Mouse (Mus musculus): Measurements from ENCODE around the gene Nmt1. TPM values are rescaled to one million over a fixed set of nuclear protein-coding genes. Genes with fewer than 3 reads are reported as not detected.

Gene Nmt1
- total and polyA plus RNA-seq, 3 experiments: 37.1 to 67.2 (median 60.5) TPM

DNA sequence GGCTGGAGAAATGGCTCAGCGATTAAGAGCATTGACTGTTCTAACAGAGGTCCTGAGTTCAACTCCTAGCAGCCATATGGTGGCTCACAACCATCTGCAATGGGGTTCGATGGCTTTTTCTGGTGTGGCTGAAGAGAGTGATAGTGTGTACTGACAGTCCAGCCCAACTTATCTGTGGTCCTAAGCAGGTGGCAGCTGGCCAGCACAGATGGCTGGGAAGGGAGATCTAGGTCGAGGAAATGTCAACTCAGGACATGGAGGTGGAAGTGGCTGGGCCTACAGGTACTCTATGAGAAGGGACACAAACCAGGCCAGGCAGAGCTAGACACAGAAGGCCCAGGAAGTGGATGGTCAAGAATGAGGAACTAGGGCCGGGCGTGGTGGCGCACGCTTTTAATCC, 48.0 kb downstream of the Nmt1 start:
- intact Hi-C loops (cut with DNase I): no loop called here
- Histone ChIP-seq H3K4me3 (no peak overlapping the region), H3K36me3 (ENCODE audit: control insufficient read depth, insufficient read depth, low read length) (no peaks in the 10 kb centered on the region; the same call in 1 of the 2 replicates), H3K79me2 (replicated peaks; ENCODE audit: control insufficient read depth, insufficient read depth, low read length) (no peaks in the 10 kb centered on the region), H3K27ac (no peak overlapping the region), H3K27me3 (ENCODE audit: control insufficient read depth, insufficient read depth, low read length) (no peaks in the 10 kb centered on the region), H3K4me1 (ENCODE audit: control insufficient read depth, insufficient read depth, low read length) (peaks cover 3% of the 10 kb centered on the region), H3K9ac (ENCODE audit: low read depth, low read length) (no peak overlapping the region)
- 61% methylated on average over 7 of the region's 7 CpGs for WGBS
- DNase-seq: peak; percentile 53 to 66
- TF ChIP-seq POLR2A (IDR thresholded peaks at IDR 0.05; ENCODE audit: insufficient read depth, low read depth, low read length) (no peak), EP300 (IDR thresholded peaks at IDR 0.05; ENCODE audit: insufficient read depth, low read depth, low read length) (peak; percentile 49; the same call in 1 of the 2 replicates)

DNA sequence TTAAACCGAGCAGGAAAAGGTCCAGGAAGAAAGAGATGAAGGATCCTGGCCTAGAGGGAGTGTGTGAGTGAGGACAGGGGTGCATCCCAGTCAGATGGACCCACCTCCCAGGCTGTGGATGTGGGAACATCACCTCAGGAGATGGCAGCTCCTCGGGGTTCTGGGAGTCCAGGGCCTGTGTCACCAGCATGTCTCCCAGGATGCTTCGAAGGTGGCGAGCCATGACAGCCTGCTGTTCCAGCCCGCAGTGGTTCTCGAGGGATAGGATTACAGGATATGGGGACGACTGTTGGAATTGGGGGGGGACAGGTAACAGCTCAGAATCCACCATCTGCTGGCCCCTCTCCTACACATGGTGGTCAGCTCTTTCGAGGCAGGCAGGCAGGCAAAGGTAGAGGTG, 48.6 kb downstream of the Nmt1 start:
- 86% methylated on average over 8 of the region's 8 CpGs for WGBS
- H3K4me3 ChIP-seq: no peak overlapping the region
- intact Hi-C loops (cut with DNase I): no loop called here
- peaks cover 3% of the 10 kb centered on the region for H3K4me1 ChIP-seq (ENCODE audit: control insufficient read depth, insufficient read depth, low read length)
- DNase-seq: no peak
- H3K27me3 ChIP-seq (ENCODE audit: control insufficient read depth, insufficient read depth, low read length): no peaks in the 10 kb centered on the region
- no peak overlapping the region for H3K27ac ChIP-seq
- no peaks in the 10 kb centered on the region for H3K79me2 ChIP-seq (replicated peaks; ENCODE audit: control insufficient read depth, insufficient read depth, low read length)
- H3K36me3 ChIP-seq (ENCODE audit: control insufficient read depth, insufficient read depth, low read length): no peaks in the 10 kb centered on the region; the same call in 1 of the 2 replicates
- no peak overlapping the region for H3K9ac ChIP-seq (ENCODE audit: low read depth, low read length)
- TF ChIP-seq POLR2A (IDR thresholded peaks at IDR 0.05; ENCODE audit: insufficient read depth, low read depth, low read length) (no peak), EP300 (IDR thresholded peaks at IDR 0.05; ENCODE audit: insufficient read depth, low read depth, low read length) (no peak), CTCF (IDR thresholded peaks at IDR 0.05) (no peak)

DNA sequence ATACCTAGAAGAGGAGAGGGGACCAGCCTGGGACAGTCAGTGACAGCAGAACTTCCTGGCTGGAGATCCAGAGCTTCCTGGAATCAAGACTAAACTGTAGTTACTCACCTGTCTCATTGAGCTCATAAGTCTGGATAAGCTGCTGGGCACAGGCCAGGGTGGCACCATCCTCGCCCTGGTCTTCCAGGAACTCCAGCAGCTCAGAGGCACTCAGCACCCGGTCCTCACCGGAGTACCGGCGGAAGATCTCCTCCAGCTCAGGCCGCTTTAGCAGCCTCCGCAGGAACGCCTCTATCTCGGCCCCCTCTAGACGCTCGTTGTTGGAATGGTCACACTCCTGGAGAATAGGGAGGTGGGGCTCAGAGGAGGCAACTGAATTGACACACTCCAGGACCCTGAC, 50.1 kb downstream of the Nmt1 start:
- no peak for DNase-seq
- Histone ChIP-seq H3K36me3 (ENCODE audit: control insufficient read depth, insufficient read depth, low read length) (no peaks in the 10 kb centered on the region; the same call in 1 of the 2 replicates), H3K9ac (ENCODE audit: low read depth, low read length) (no peak overlapping the region), H3K4me1 (ENCODE audit: control insufficient read depth, insufficient read depth, low read length) (peaks cover 3% of the 10 kb centered on the region), H3K27me3 (ENCODE audit: control insufficient read depth, insufficient read depth, low read length) (no peaks in the 10 kb centered on the region), H3K27ac (no peak overlapping the region), H3K79me2 (replicated peaks; ENCODE audit: control insufficient read depth, insufficient read depth, low read length) (no peaks in the 10 kb centered on the region), H3K4me3 (no peak overlapping the region)
- intact Hi-C loops (cut with DNase I): no loop called here
- TF ChIP-seq POLR2A (IDR thresholded peaks at IDR 0.05; ENCODE audit: insufficient read depth, low read depth, low read length) (no peak), CTCF (IDR thresholded peaks at IDR 0.05) (no peak), EP300 (IDR thresholded peaks at IDR 0.05; ENCODE audit: insufficient read depth, low read depth, low read length) (no peak)
- WGBS: 78% methylated on average over 11 of the region's 11 CpGs

DNA sequence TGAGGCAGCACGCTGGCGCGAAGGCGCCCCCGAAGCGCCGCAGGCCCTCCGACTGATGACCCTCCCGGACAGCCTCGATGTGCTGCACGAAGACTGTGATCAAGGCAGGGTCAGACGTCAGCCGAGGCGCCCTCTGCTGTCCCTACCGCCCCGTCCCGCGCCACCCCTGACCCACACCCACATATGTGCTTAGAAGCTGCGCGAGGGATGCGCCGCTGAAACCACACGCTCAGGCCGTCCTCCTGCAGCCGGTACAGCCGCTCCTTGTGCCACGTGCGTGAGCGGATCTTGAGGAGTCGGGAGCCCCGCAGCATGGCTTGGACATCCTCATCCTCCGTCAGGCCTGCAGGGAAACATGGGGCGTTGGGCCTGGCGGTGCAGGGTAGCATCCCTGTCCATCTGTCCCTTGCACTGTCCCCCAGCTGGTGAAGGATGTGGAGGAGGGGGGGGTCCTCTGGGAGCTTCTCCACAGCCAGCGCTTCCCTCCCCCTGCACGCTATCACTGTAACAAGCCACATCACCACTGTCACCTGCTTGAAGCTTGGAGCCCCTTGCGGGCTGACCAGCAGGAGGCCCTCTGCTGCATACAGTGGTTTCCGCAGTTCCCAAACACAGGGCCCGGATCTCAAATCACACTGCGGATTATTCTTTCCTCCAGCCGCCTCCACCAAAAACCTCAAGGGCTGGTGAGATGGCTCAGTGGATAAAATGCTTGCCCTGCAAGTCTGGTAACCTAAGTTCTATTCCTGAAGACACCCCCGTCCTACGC, 52.5 kb downstream of the Nmt1 start:
- Histone ChIP-seq H3K27me3 (ENCODE audit: control insufficient read depth, insufficient read depth, low read length) (no peaks in the 10 kb centered on the region), H3K36me3 (ENCODE audit: control insufficient read depth, insufficient read depth, low read length) (no peaks in the 10 kb centered on the region; the same call in 1 of the 2 replicates), H3K27ac (no peak overlapping the region), H3K4me1 (ENCODE audit: control insufficient read depth, insufficient read depth, low read length) (peaks cover 3% of the 10 kb centered on the region), H3K4me3 (no peak overlapping the region), H3K79me2 (replicated peaks; ENCODE audit: control insufficient read depth, insufficient read depth, low read length) (no peaks in the 10 kb centered on the region), H3K9ac (ENCODE audit: low read depth, low read length) (no peak overlapping the region)
- TF ChIP-seq POLR2A (IDR thresholded peaks at IDR 0.05; ENCODE audit: insufficient read depth, low read depth, low read length): no peak
- TF ChIP-seq EP300 (IDR thresholded peaks at IDR 0.05; ENCODE audit: insufficient read depth, low read depth, low read length): no peak
- TF ChIP-seq CTCF (IDR thresholded peaks at IDR 0.05): no peak
- intact Hi-C loops (cut with DNase I): no loop called here
- WGBS: 44% methylated on average over 43 of the region's 43 CpGs
- DNase-seq: no peak

DNA sequence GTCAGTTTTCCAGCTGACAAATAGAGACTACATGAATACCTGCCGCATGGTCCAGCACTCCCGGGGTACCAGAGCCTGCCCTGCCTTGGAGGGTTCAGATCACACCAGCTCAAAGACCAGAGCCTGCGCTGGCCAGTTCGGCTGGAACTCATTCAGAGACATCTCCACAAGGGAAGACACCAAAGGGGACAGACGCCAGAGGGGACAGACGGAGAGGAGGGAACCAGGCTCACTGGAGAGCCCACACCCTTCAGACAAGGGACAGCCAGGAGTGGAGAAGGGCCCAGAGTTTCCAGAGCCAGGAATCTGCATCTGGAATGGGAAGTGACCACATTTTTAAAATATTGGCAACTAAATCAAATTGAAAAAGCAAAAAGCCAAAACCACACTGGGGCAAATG, 53.6 kb downstream of the Nmt1 start:
- intact Hi-C loops (cut with DNase I): no loop called here
- WGBS: 70% methylated on average over 6 of the region's 6 CpGs
- DNase-seq: no peak
- TF ChIP-seq CTCF (IDR thresholded peaks at IDR 0.05) (no peak), EP300 (IDR thresholded peaks at IDR 0.05; ENCODE audit: insufficient read depth, low read depth, low read length) (no peak), POLR2A (IDR thresholded peaks at IDR 0.05; ENCODE audit: insufficient read depth, low read depth, low read length) (no peak)
- Histone ChIP-seq H3K36me3 (ENCODE audit: control insufficient read depth, insufficient read depth, low read length) (no peaks in the 10 kb centered on the region), H3K27me3 (ENCODE audit: control insufficient read depth, insufficient read depth, low read length) (no peaks in the 10 kb centered on the region), H3K9ac (ENCODE audit: low read depth, low read length) (no peak overlapping the region), H3K4me3 (no peak overlapping the region), H3K4me1 (ENCODE audit: control insufficient read depth, insufficient read depth, low read length) (no peaks in the 10 kb centered on the region), H3K79me2 (replicated peaks; ENCODE audit: control insufficient read depth, insufficient read depth, low read length) (no peaks in the 10 kb centered on the region), H3K27ac (no peak overlapping the region)

DNA sequence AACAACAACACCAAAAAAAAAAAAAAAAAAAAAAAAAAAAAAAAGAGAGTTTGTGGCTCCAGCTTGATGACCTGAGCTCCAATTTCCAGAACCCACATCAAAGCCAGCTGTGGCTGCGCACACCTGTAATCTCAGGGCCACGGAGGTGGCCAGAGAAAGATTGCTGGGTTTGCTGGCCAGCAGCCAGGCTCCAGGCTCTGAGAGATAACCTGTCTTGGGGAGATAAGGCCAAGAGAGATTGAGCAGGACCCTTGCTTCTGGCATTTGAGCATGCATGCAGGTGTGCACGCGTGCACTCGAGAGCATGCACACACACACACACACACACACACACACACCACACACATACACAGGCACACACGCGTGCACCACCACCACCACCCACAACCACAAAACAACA, 65.3 kb downstream of the Nmt1 start:
- WGBS: 68% methylated on average over 7 of the region's 7 CpGs
- no peak overlapping the region for H3K4me3 ChIP-seq
- TF ChIP-seq CTCF (IDR thresholded peaks at IDR 0.05) (no peak), POLR2A (IDR thresholded peaks at IDR 0.05; ENCODE audit: insufficient read depth, low read depth, low read length) (no peak), EP300 (IDR thresholded peaks at IDR 0.05; ENCODE audit: insufficient read depth, low read depth, low read length) (no peak)
- no peak overlapping the region for H3K9ac ChIP-seq (ENCODE audit: low read depth, low read length)
- DNase-seq: no peak
- no peaks in the 10 kb centered on the region for H3K27me3 ChIP-seq (ENCODE audit: control insufficient read depth, insufficient read depth, low read length)
- peaks cover 23% of the 10 kb centered on the region for H3K4me1 ChIP-seq (ENCODE audit: control insufficient read depth, insufficient read depth, low read length)
- H3K36me3 ChIP-seq (ENCODE audit: control insufficient read depth, insufficient read depth, low read length): no peaks in the 10 kb centered on the region
- H3K79me2 ChIP-seq (replicated peaks; ENCODE audit: control insufficient read depth, insufficient read depth, low read length): no peaks in the 10 kb centered on the region
- no peak overlapping the region; the same call in 1 of the 2 replicates for H3K27ac ChIP-seq
- intact Hi-C loops (cut with DNase I): no loop called here
